26 mouse cellular contexts compared by ENCODE assay signal in genomic region chr19:53933050-53933449, GRCm38 (mm10).
"Had no signal": no experiment of that assay in that cellular context is flagged by ENCODE, and none has a peak within 500 bp of the region (broad histone marks: within the 10 kb centered on the region; RNA-seq: fewer than 3 reads in every experiment).

No protein-coding gene starts in this region.

- H3K27me3 ChIP-seq: heart, embryonic 13.5 days; heart, embryonic 15.5 days; hindbrain, embryonic 12.5 days; limb, embryonic 12.5 days; liver, embryonic 13.5 days; liver, embryonic 15.5 days had no signal

- H3K4me1 ChIP-seq: heart, embryonic 15.5 days; hindbrain, embryonic 10.5 days; hindbrain, embryonic 12.5 days; limb, embryonic 10.5 days; limb, embryonic 12.5 days; liver, embryonic 13.5 days; liver, embryonic 15.5 days had no signal

- ATAC-seq: hindbrain, embryonic 16.5 days; inflammation-experienced regulatory T-cells, adult 6 months; intestine, postnatal 0 days had no signal

- H3K9me3 ChIP-seq: heart, embryonic 13.5 days; heart, embryonic 15.5 days; hindbrain, embryonic 10.5 days; hindbrain, embryonic 12.5 days; limb, embryonic 10.5 days; limb, embryonic 12.5 days; liver, embryonic 13.5 days; liver, embryonic 15.5 days had no signal

- H3K4me2 ChIP-seq: heart, embryonic 11.5 days; heart, embryonic 13.5 days; heart, embryonic 15.5 days; hindbrain, embryonic 12.5 days; hindbrain, embryonic 14.5 days; limb, embryonic 12.5 days; liver, embryonic 11.5 days; liver, embryonic 13.5 days; liver, embryonic 15.5 days had no signal

- H3K4me3 ChIP-seq: heart, adult 2 months; heart, embryonic 13.5 days; heart, embryonic 15.5 days; hindbrain, embryonic 10.5 days; hindbrain, embryonic 12.5 days; left cerebral cortex, adult 2 months; limb, embryonic 10.5 days; limb, embryonic 12.5 days; liver, embryonic 13.5 days; liver, embryonic 15.5 days had no signal

- H3K9ac ChIP-seq: heart, embryonic 13.5 days; heart, embryonic 15.5 days; hindbrain, embryonic 12.5 days; hindbrain, embryonic 14.5 days; limb, embryonic 12.5 days; liver, embryonic 13.5 days; liver, embryonic 15.5 days had no signal

- H3K27ac ChIP-seq: heart, embryonic 13.5 days; heart, embryonic 15.5 days; hindbrain, embryonic 10.5 days; hindbrain, embryonic 12.5 days; hindbrain, embryonic 14.5 days; limb, embryonic 10.5 days; limb, embryonic 12.5 days; liver, embryonic 13.5 days; liver, embryonic 15.5 days had no signal

- DNase-seq: gastrocnemius, postnatal 14 days; heart, adult 11 months; heart, adult 2 months; heart, postnatal 14 days; heart, postnatal 4 days; kidney, adult 18-20 months; kidney, adult 8-10 months; kidney, postnatal 10 days; kidney, postnatal 25 days; kidney, postnatal 4 days; liver; liver, embryonic 13.5 days had no signal
